Mouse (Mus musculus) skeletal muscle tissue, adult 2 months (tissue): ENCODE measurements at regions not wholly inside any gene's neighbourhood (a gene's known extent, or its start where the extent isn't known, plus 50 kb on each side); places are given as distances from the start of the nearest gene placed in this dataset.

Experiments used
- DNase-seq: peaks from one replicate; pipeline ENCODE4 v3.0.0-alpha.2; 2012; ENCODE audit warnings: low read depth, low spot score

DNA sequence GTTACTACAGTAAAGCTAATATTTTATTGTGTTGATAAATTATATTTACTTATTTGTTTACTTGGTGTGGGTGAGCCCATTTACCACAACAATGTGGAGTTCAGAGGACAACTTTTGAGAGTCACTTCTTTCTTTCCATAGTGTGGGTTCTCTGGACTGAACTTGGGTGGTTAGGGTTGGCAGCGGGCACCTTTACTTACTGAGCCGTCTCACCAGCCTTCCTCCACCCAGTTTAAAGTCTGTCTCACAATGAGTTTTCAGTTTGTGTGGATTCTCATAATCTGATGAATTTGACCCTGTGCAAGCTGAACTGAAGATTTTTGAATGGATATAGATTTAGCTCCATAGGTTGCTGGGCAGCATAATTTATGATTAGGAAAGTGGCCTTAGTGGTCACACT lies 53.5 kb upstream of the Pth start:
- no peak for DNase-seq

GRCm38 (mm10) chr7:113443566-113443965 lies 55.2 kb upstream of the Pth start:
- DNase-seq: peak; percentile 2

DNA sequence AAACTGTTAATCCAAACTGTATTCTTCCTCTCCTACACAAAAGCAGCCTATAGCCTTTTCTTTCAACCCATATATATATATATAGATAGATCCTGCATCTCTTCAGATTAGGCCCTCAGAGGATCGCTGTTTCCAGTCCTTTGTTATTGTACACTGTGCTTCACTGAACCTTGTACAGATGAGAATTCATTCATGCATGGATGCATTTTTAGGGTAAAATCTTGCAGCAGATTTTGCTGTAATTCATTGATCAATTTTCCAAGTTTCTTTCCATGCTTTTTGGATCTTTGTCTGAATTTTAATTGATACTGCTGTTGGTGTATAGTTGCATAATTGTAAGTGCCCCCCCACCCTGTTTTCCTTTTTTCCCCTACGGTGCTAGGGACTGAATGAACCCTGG lies 56.6 kb upstream of the Pth start:
- no peak for DNase-seq

GRCm38 (mm10) chr7:113460406-113460805 lies 53.2 kb upstream of the Far1 start:
- no peak for DNase-seq

DNA sequence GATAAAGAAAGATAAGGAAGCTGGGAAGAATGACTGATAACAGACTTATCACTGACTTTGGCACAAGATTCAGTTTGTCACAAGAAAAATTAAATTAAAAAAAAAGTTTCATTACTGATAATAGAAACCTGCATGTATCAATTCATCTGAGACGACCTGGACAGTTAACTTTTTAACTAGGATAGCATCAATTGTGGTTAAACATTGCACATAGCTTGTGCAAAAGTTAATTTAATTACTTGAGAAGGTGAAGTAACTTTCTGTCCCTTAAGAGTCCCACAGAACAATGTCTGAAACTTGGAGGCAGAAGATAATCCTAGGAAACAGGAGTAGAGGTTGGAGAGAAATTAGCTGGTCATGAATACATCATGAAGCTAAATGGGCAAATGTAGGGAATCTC lies 51.3 kb upstream of the Far1 start:
- no peak for DNase-seq
